Mouse (Mus musculus): ENCODE data around the gene Egflam. TPM values are rescaled to one million over a fixed set of nuclear protein-coding genes. Genes with fewer than 3 reads are reported as not detected.

Egflam gene
- polyA plus RNA-seq, 1 experiment from 2014 or later: 24.8 TPM

DNA sequence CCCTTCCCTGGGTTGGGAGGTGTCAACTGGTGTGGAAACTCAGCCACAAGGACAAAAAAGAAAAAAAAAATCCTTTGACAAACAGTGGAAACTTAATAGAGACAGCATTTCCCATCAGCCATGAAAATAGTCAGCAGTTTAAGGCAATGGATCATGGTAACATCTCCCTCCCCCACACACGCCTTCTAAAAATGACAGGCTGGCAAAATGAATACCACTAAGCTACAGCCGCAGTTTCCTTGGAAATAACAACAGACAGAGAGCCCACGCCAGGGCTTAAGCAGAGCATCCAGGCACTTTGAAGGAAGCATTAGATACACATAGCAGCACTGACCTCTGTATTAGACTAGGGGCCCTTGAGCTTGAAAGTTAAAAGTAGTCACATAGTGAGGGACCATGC lies 157.2 kb downstream of the Egflam start:
- H3K4me2 ChIP-seq (replicated peaks): no peak overlapping the region
- no peak for ATAC-seq

DNA sequence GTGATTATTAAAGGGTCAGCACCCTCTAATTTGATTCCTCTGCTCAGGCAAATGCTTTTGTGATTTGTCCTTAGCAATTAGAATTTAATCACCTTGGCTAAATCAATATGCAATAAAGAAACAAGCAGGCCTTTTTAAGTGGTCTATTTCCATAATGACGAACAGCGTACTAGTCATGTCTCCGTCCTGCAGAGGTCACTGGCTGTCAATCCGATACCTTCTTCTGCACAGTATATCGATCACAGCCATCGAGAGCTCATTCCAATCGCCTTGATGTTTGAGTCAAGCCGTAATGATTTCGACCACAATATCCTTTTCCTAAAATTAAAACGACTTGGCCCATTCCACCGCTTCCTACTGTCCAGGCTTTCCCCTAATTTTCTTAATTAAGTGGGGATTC lies 158.3 kb downstream of the Egflam start:
- WGBS: 93% methylated on average over 11 of the region's 11 CpGs
- Histone ChIP-seq H3K27ac (no peak overlapping the region), H3K4me2 (replicated peaks) (no peak overlapping the region), H3K27me3 (replicated peaks) (no peaks in the 10 kb centered on the region), H3K36me3 (no peaks in the 10 kb centered on the region), H3K4me3 (replicated peaks) (no peak overlapping the region), H3K9me3 (no peaks in the 10 kb centered on the region), H3K4me1 (replicated peaks) (no peaks in the 10 kb centered on the region), H3K9ac (no peak overlapping the region)
- no peak for ATAC-seq

More for the DNA sequence above, 157.2 kb downstream of the Egflam start:
- Histone ChIP-seq H3K4me1 (replicated peaks) (no peaks in the 10 kb centered on the region), H3K9me3 (no peaks in the 10 kb centered on the region), H3K36me3 (no peaks in the 10 kb centered on the region), H3K27me3 (replicated peaks) (no peaks in the 10 kb centered on the region), H3K27ac (no peak overlapping the region), H3K9ac (no peak overlapping the region), H3K4me3 (replicated peaks) (no peak overlapping the region)
- WGBS: 68% methylated on average over 3 of the region's 3 CpGs

DNA sequence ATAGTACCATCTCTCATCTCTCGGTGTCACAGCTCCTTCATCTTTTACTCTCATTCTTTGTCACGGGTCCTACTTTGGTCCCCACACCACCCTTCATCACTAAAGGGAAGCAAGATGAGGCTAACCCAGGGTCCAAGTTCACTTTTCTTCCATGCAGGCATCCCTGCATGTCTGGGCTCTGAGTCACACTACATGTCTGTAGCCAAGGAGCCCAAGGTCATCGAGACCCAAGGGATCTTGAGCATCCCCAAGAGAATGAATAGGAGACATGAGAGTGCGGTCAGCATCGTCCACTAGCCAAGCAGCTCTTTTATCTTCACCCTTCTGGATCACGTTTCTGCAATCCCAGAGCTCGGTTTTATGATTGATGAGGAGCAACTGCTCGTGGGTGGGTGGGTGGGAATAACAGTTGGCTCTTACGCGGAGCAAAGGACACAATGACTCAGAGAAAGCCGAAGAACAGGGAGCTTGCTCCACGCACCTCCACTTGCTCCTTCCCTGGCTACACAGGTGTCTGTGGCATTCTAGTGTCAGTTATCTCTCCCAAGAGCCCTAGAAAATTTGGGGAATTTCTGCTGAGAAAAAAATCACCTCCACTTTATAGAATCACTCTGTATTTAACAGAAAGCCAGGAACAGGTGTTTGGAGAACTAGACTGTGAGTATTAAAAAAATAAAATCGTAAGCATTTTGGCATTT lies 164.7 kb downstream of the Egflam start:
- WGBS: 76% methylated on average over 13 of the region's 13 CpGs
- no peak for ATAC-seq
- H3K27ac ChIP-seq: no peak overlapping the region

DNA sequence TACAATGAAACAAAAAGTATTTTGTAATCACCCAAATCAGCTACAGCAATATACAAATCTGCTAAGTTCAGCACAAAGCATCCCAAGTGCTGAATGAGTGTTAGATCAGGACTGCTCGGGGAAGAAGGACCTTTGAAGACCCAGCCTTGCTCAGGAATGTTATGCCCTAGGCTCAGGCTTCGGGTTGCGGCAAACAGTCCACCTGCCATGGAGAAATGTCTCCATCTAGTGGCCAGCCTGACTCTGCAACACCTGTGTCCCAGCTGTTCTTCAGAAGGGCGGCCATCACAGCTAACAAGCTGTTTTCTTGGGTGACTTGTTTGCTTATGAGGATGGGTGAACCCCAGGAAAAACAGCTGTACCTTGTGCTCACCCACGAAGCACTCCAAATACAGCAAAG lies 172.0 kb downstream of the Egflam start:
- no peak overlapping the region for H3K27ac ChIP-seq
- H3K4me1 ChIP-seq (replicated peaks): no peaks in the 10 kb centered on the region
- no peak overlapping the region for H3K4me2 ChIP-seq (replicated peaks)
- no peaks in the 10 kb centered on the region for H3K36me3 ChIP-seq
- H3K9me3 ChIP-seq: no peaks in the 10 kb centered on the region
- H3K4me3 ChIP-seq (replicated peaks): no peak overlapping the region
- H3K9ac ChIP-seq: no peak overlapping the region
- no peaks in the 10 kb centered on the region; the same call in 1 of the 2 replicates for H3K27me3 ChIP-seq (replicated peaks)
- WGBS: 2% methylated on average over 5 of the region's 5 CpGs
- ATAC-seq: peak; percentile 89

More for the DNA sequence above, 164.7 kb downstream of the Egflam start:
- no peak overlapping the region for H3K9ac ChIP-seq
- H3K27me3 ChIP-seq (replicated peaks): no peaks in the 10 kb centered on the region
- H3K4me3 ChIP-seq (replicated peaks): no peak overlapping the region
- no peaks in the 10 kb centered on the region for H3K9me3 ChIP-seq
- H3K4me1 ChIP-seq (replicated peaks): no peaks in the 10 kb centered on the region
- no peaks in the 10 kb centered on the region for H3K36me3 ChIP-seq
- H3K4me2 ChIP-seq (replicated peaks): no peak overlapping the region

DNA sequence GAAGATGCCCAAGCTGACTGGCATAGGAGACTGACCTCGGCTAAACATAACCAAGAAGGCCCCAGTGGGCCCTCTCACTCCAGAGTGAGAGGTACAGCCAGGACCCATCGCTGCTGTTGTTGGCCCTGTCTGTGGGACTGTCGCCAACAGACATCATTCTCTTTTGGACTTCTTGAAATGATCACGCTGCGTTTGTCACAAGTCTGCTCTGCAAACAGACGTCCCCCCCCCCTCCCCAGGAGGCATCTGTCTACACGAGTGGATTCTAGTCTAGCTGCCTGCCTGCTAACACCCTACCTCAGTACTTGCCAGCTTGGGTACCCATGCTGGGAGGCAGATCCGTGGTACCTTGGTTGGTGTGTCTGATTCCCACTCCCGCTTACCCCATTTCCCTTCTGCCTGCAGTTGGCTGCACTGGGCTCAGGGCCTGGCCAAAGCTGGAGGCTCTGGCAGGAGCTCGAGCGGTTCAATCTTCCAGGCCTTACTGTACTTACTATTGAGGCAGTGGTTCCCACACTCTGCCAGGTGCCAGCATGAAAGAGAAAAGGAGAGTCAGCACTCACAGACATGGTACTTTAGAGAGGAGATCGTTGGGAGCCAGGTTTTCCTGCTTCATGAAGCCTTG lies 173.9 kb downstream of the Egflam start:
- WGBS: 65% methylated on average over 12 of the region's 12 CpGs
- Histone ChIP-seq H3K4me2 (replicated peaks) (no peak overlapping the region), H3K36me3 (no peaks in the 10 kb centered on the region), H3K27ac (no peak overlapping the region), H3K27me3 (replicated peaks) (no peaks in the 10 kb centered on the region; the same call in 1 of the 2 replicates), H3K9me3 (no peaks in the 10 kb centered on the region), H3K4me3 (replicated peaks) (no peak overlapping the region), H3K4me1 (replicated peaks) (no peaks in the 10 kb centered on the region), H3K9ac (no peak overlapping the region)
- ATAC-seq: no peak

DNA sequence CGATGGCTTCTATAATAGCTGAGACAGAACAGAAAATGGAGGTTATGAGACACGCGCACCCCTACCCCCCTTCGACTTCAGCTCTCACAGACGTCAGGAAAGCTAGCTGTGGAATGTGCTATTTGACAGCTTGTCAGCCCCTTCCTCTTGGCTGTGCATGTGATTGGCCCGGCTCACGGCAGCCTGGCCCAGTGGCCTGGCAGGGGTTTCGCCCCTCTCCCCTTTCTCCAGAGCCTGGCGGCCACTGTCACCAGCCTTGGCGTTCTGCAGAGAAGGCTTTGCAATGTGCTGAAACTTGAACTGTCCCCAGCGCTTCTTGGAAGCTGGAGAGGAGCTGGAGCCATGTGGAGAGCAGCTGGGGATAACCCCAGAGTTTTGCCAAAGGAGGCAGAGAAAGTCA lies 175.4 kb downstream of the Egflam start:
- Histone ChIP-seq H3K27ac (no peak overlapping the region), H3K27me3 (replicated peaks) (no peaks in the 10 kb centered on the region; the same call in 1 of the 2 replicates), H3K36me3 (no peaks in the 10 kb centered on the region), H3K4me1 (replicated peaks) (no peaks in the 10 kb centered on the region), H3K4me2 (replicated peaks) (no peak overlapping the region), H3K4me3 (replicated peaks) (no peak overlapping the region), H3K9me3 (no peaks in the 10 kb centered on the region), H3K9ac (no peak overlapping the region)
- no peak for ATAC-seq
- WGBS: 58% methylated on average over 11 of the region's 11 CpGs

DNA sequence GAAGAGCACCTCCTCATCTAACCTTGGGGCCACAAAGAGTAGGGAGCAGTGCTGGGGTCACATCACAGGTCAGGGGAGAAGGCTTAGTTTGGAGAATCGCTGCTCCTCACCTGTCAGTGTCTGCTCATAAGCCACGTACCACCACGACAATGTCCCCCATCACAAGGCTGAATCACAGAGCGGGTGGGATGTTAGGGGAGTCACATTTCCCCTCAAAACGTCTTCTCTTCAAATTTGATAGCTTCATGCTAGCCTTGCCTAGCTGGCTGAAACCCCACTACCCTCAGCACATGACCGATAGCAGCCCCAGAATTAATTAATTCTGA lies 181.0 kb downstream of the Egflam start:
- Histone ChIP-seq H3K9ac (no peak overlapping the region), H3K4me1 (replicated peaks) (0 out of 2 replicates have a peak, but pooled peaks cover 3% of the 10 kb centered on the region), H3K4me3 (replicated peaks) (no peak overlapping the region), H3K9me3 (no peaks in the 10 kb centered on the region), H3K36me3 (no peaks in the 10 kb centered on the region), H3K27ac (no peak overlapping the region), H3K27me3 (replicated peaks) (no peaks in the 10 kb centered on the region), H3K4me2 (replicated peaks) (no peak overlapping the region)
- ATAC-seq: no peak
- WGBS: 86% methylated on average over 6 of the region's 6 CpGs

DNA sequence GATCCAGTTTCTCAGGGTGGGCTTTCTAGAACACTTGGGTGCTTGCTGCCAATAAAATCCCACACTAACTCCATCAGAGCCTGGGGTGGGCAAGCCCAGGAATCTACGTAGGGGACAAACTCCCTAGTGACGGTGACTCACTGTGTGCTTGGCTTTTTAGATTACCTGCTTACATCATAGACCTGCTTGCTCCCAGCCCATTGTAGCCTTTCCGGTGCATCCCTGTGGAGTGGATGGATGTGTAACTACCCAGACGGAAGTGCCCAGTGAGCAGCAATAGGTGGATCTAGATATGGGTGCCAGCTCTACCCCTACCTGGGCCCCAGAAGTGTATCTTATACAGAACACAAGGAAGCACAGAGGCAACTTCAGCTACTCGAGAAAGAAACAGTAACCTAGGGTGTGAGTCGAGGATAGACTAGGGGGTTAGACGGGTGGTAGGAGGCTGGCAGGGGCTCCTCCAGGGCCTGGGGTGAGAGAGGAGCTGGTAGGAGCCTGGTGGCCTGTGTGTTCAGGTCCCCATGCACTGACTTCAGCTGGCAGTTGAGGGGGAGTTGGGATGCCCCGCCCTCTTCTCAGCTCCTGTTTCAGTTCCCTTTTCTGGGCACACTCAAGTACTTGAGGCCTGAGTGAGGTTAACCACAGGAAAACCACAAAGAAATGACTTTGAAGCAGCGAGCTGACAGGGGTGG lies 181.5 kb downstream of the Egflam start:
- no peak overlapping the region for H3K4me2 ChIP-seq (replicated peaks)
- WGBS: 78% methylated on average over 9 of the region's 9 CpGs
- no peaks in the 10 kb centered on the region for H3K36me3 ChIP-seq
- H3K4me1 ChIP-seq (replicated peaks): 0 out of 2 replicates have a peak, but pooled peaks cover 3% of the 10 kb centered on the region
- no peaks in the 10 kb centered on the region for H3K27me3 ChIP-seq (replicated peaks)
- H3K4me3 ChIP-seq (replicated peaks): no peak overlapping the region
- H3K9me3 ChIP-seq: no peaks in the 10 kb centered on the region
- no peak for ATAC-seq
- no peak overlapping the region for H3K9ac ChIP-seq
- no peak overlapping the region for H3K27ac ChIP-seq

DNA sequence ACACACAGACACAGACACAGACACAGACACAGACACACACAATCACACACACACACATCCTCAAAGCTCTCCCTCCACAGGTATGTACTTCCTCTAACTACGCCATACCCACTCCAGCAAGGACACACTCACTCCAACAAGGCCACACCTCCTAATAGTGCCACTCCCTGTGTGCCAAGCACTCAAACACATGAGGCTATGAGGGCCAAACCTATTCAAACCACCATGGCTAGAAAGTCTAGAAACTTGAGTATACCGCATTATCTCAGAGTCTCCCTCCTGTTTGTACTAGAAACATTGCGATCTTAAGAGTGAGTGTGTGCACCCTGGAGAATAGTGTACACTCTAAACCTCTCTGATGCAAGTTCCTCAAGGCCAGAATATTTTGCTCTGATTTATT lies 182.3 kb downstream of the Egflam start:
- Histone ChIP-seq H3K4me3 (replicated peaks) (no peak overlapping the region), H3K4me2 (replicated peaks) (no peak overlapping the region), H3K4me1 (replicated peaks) (0 out of 2 replicates have a peak, but pooled peaks cover 3% of the 10 kb centered on the region), H3K9ac (no peak overlapping the region), H3K27ac (no peak overlapping the region), H3K36me3 (no peaks in the 10 kb centered on the region), H3K9me3 (no peaks in the 10 kb centered on the region), H3K27me3 (replicated peaks) (no peaks in the 10 kb centered on the region)
- 93% methylated on average over 3 of the region's 3 CpGs for WGBS
- no peak for ATAC-seq

DNA sequence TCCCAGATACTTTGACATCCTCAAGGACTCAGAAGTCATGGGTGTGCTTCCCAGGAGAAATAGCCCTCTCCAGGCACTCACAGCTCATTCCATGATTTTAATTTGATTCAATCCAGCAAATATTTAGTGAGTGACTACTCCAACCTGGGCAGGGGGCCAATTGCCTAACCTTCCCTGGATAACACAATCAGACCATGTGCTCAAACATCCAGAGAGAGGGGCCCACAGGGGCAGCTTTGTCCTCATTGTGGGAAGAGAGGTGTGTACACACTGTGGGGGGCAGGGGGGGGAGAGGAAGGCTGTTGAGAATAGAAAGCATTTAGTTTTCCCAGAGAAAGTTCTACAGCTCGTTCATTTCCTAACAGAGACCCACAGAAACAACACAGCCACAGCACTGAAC lies 184.5 kb downstream of the Egflam start:
- 19% methylated on average over 1 of the region's 1 CpGs for WGBS
- H3K27me3 ChIP-seq (replicated peaks): no peaks in the 10 kb centered on the region
- peak; percentile 70; the same call in 1 of the 2 replicates for ATAC-seq
- no peak overlapping the region for H3K4me2 ChIP-seq (replicated peaks)
- no peaks in the 10 kb centered on the region for H3K36me3 ChIP-seq
- H3K9me3 ChIP-seq: no peaks in the 10 kb centered on the region
- no peak overlapping the region for H3K4me3 ChIP-seq (replicated peaks)
- no peak overlapping the region for H3K9ac ChIP-seq
- H3K27ac ChIP-seq: 0 out of 2 replicates have a peak overlapping the region, but pooled peaks have one; percentile 36
- H3K4me1 ChIP-seq (replicated peaks): 0 out of 2 replicates have a peak, but pooled peaks cover 3% of the 10 kb centered on the region

DNA sequence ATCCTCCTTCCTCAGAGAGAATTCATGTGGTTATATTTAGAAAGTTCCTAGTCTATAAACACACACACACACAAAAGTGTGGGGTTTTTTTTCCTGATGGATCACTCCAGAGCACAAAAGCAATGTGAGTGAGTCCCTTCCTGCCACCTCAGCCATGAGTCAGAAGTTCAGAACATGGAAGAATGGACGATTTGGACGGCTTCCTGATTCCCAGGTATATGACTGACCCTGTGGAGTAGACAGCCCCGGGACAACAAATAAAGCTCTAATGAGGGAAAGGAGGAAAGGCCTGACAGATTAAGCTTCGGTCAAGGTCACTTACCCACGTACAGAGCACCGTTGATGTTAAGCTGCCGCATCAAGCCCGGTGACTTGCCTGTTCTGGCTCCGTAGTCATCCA lies 190.0 kb downstream of the Egflam start:
- H3K9ac ChIP-seq: no peak overlapping the region
- no peak overlapping the region for H3K27ac ChIP-seq
- no peaks in the 10 kb centered on the region for H3K9me3 ChIP-seq
- no peaks in the 10 kb centered on the region for H3K36me3 ChIP-seq
- no peak overlapping the region for H3K4me3 ChIP-seq (replicated peaks)
- WGBS: 76% methylated on average over 9 of the region's 9 CpGs
- no peaks in the 10 kb centered on the region for H3K27me3 ChIP-seq (replicated peaks)
- ATAC-seq: no peak
- H3K4me1 ChIP-seq (replicated peaks): peaks cover 12% of the 10 kb centered on the region; the same call in 1 of the 2 replicates
- no peak overlapping the region for H3K4me2 ChIP-seq (replicated peaks)

DNA sequence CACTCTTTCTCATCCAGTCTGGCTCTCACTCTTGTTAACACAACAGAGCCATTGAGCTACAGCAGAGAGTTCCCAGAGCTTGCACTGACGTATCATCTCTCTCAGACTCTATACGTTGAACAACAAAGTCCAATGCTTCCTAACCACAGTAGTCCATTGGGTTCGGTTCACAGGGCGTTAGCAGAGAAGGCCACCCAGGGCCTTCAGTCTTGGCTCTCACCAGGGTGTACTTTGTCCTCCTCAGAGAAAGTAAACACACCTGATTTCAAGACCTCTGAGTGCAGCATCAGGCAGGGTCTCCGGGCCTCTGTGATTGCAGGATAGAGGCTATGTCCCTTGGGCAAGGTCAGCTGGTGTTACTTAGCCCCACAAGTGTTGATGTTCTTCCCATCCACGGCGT lies 190.9 kb downstream of the Egflam start:
- H3K4me1 ChIP-seq (replicated peaks): peaks cover 14% of the 10 kb centered on the region
- no peaks in the 10 kb centered on the region for H3K36me3 ChIP-seq
- no peak overlapping the region for H3K4me3 ChIP-seq (replicated peaks)
- H3K9me3 ChIP-seq: no peaks in the 10 kb centered on the region
- peak; percentile 51; the same call in 1 of the 2 replicates for ATAC-seq
- H3K27me3 ChIP-seq (replicated peaks): no peaks in the 10 kb centered on the region
- H3K27ac ChIP-seq: no peak overlapping the region
- no peak overlapping the region for H3K4me2 ChIP-seq (replicated peaks)
- H3K9ac ChIP-seq: no peak overlapping the region
- 66% methylated on average over 7 of the region's 7 CpGs for WGBS

Data from intestine, embryonic 15.5 days (tissue).